Mouse (Mus musculus) embryonic fibroblast, embryonic 13.5 days (primary cell): ENCODE data around the gene Gm45015. TPM values are rescaled to one million over a fixed set of nuclear protein-coding genes. Genes with fewer than 3 reads are reported as not detected.
"Not testable (repeated sequence)": the region's sequence is repeated elsewhere in the genome, so short reads cannot be mapped to it uniquely, and the experiment has no call there.

Experiments used
- H3K27ac ChIP-seq: 2 replicates; pipeline ENCODE4 v1.5.1; 2012; ENCODE audit warnings: low read length, control low read depth, inconsistent platforms; ENCODE audit not compliant: insufficient read depth
- H3K4me1 ChIP-seq: 2 replicates; pipeline ENCODE4 v1.6.1; 2011; ENCODE audit warnings: low read length; ENCODE audit not compliant: control insufficient read depth, insufficient read depth
- H3K4me3 ChIP-seq: 2 replicates; pipeline ENCODE4 v1.5.1; 2011; ENCODE audit warnings: mild to moderate bottlenecking, control low read depth, low read length; ENCODE audit not compliant: insufficient read depth
- CTCF ChIP-seq: IDR thresholded peaks from 2 replicates; pipeline ENCODE4 v1.5.1; 2011; ENCODE audit warnings: mild to moderate bottlenecking, control low read depth, low read length, moderate library complexity, borderline replicate concordance; ENCODE audit not compliant: insufficient read depth
- POLR2A ChIP-seq: IDR thresholded peaks from 2 replicates; pipeline ENCODE4 v1.6.1; 2011; ENCODE audit warnings: low read depth, mild to moderate bottlenecking, control low read depth, low read length, moderate library complexity
- polyA plus RNA-seq: library from polyadenylated mRNA; stranded (reverse); fragments of >200 nt; gene quantifications from 2 replicates; pipeline ENCODE4 v1.2.4, GENCODE M21; 2011; ENCODE audit warnings: low read depth; ENCODE audit not compliant: missing spikeins, insufficient read length

The Gm45015 gene
- polyA plus RNA-seq, 1 experiment = not detected

GRCm38 (mm10) chrX:73341473-73341872, 4.8 kb upstream of the Gm45015 start:
- Histone ChIP-seq H3K27ac (no peak overlapping the region), H3K4me1 (no peaks in the 10 kb centered on the region), H3K4me3 (no peak overlapping the region)
- TF ChIP-seq POLR2A (no peak), CTCF (no peak)

- H3K4me1 ChIP-seq = no peaks in the 10 kb centered on the region
- TF ChIP-seq POLR2A (no peak), CTCF (no peak)
Observed at GRCm38 (mm10) chrX:73333548-73333947, 3.1 kb downstream of the Gm45015 start.

GRCm38 (mm10) chrX:73327215-73327614, 9.4 kb downstream of the Gm45015 start:
- H3K27ac ChIP-seq = no peak overlapping the region
- no peak overlapping the region for H3K4me3 ChIP-seq
- H3K4me1 ChIP-seq = no peaks in the 10 kb centered on the region
- no peak for TF ChIP-seq POLR2A
- no peak for TF ChIP-seq CTCF

More at GRCm38 (mm10) chrX:73333548-73333947, 3.1 kb downstream of the Gm45015 start:
- Histone ChIP-seq H3K27ac (no peak overlapping the region), H3K4me3 (no peak overlapping the region)

GRCm38 (mm10) chrX:73321029-73321428, 15.6 kb downstream of the Gm45015 start:
- no peaks in the 10 kb centered on the region for H3K4me1 ChIP-seq
- no peak overlapping the region for H3K4me3 ChIP-seq
- TF ChIP-seq POLR2A (no peak), CTCF (no peak)
- no peak overlapping the region for H3K27ac ChIP-seq

- Histone ChIP-seq H3K27ac (no peak overlapping the region), H3K4me1 (no peaks in the 10 kb centered on the region), H3K4me3 (no peak overlapping the region)
- TF ChIP-seq CTCF (no peak), POLR2A (no peak)
Observed at GRCm38 (mm10) chrX:73312522-73312921, 24.1 kb downstream of the Gm45015 start.

- H3K4me1 ChIP-seq = not testable (repeated sequence)
Observed at GRCm38 (mm10) chrX:73295745-73296144, 40.9 kb downstream of the Gm45015 start.

GRCm38 (mm10) chrX:73292876-73293275, 43.8 kb downstream of the Gm45015 start, which contains the start of the genes Xlr5a and Xlr5c:
TSS of gene Xlr5a (minus strand) at chrX:73292976.
TSS of gene Xlr5c (minus strand) at chrX:73292976.
- not testable (repeated sequence) for H3K27ac ChIP-seq, H3K4me3 ChIP-seq, H3K4me1 ChIP-seq

More at GRCm38 (mm10) chrX:73295745-73296144, 40.9 kb downstream of the Gm45015 start:
- H3K4me3 ChIP-seq, H3K27ac ChIP-seq: not testable (repeated sequence)

Other genes starting within 250 kb of the Gm45015 start
- 0.67 TPM in 1 of 2 replicates, not detected in the other for gene Xlr3a, start 239.7 kb downstream of the Gm45015 start, polyA plus RNA-seq
- gene Gm14685, start 219.8 kb downstream of the Gm45015 start, polyA plus RNA-seq = not detected in 2 replicates
- gene Xlr5b, start 188.0 kb downstream of the Gm45015 start, polyA plus RNA-seq = not detected in 2 replicates
- gene DXBay18, start 187.4 kb downstream of the Gm45015 start, polyA plus RNA-seq = not detected in 2 replicates
- not detected in 2 replicates for gene Spin2d, start 159.9 kb downstream of the Gm45015 start, polyA plus RNA-seq
- 2.5 and 2.9 TPM in 2 replicates for gene Xlr3b, start 144.6 kb downstream of the Gm45015 start, polyA plus RNA-seq
- gene Xlr4b, start 122.5 kb downstream of the Gm45015 start, polyA plus RNA-seq = not detected in 2 replicates
- 2.8 and 4.0 TPM in 2 replicates for gene F8a, start 108.5 kb downstream of the Gm45015 start, polyA plus RNA-seq
- not detected in 2 replicates for gene Xlr4c, start 93.7 kb downstream of the Gm45015 start, polyA plus RNA-seq
- gene Xlr3c, start 71.5 kb downstream of the Gm45015 start, polyA plus RNA-seq = not detected in 2 replicates
- not detected in 2 replicates for gene Xlr5a, start 43.9 kb downstream of the Gm45015 start, polyA plus RNA-seq
- gene Xlr5c, start 43.9 kb downstream of the Gm45015 start, polyA plus RNA-seq = not detected in 2 replicates
- gene Zfp275, start 5.8 kb upstream of the Gm45015 start, polyA plus RNA-seq = 35.4 and 42.6 TPM in 2 replicates
- not detected in 2 replicates for gene Gm18336, start 61.9 kb upstream of the Gm45015 start, polyA plus RNA-seq
- not detected in 2 replicates for gene Zfp92, start 74.3 kb upstream of the Gm45015 start, polyA plus RNA-seq
- gene Trex2, start 98.5 kb upstream of the Gm45015 start, polyA plus RNA-seq = not detected in 2 replicates
- 25.2 and 33.5 TPM in 2 replicates for gene Haus7, start 122.2 kb upstream of the Gm45015 start, polyA plus RNA-seq
- 6,335 and 6,763 TPM in 2 replicates for gene Bgn, start 146.8 kb upstream of the Gm45015 start, polyA plus RNA-seq
- gene Atp2b3, start 166.2 kb upstream of the Gm45015 start, polyA plus RNA-seq = not detected in 2 replicates